Mouse (Mus musculus) pancreas, adult 10 weeks (tissue): ENCODE measurements around the gene Pip4k2b. TPM values are rescaled to one million over a fixed set of nuclear protein-coding genes. Genes with fewer than 3 reads are reported as not detected.

Experiments used
- polyA plus RNA-seq: library from polyadenylated mRNA; stranded (reverse); fragments of 350-450 nt; fragmentation: Illumina TruSeq; extraction: RNeasy Lipid Tissue Mini Kit (QIAGEN cat#74804); gene quantifications from one replicate; pipeline ENCODE4 v1.2.3, GENCODE M21; 2015; ENCODE audit warnings: low read depth, low replicate concordance; ENCODE audit not compliant: insufficient read depth

The Pip4k2b gene
- polyA plus RNA-seq, result 4.1 TPM

GRCm38 (mm10) chr11:97744063-97744717 lies at the start of gene Pip4k2b:
TSS of gene Pip4k2b (minus strand) at chr11:97744704.

DNA sequence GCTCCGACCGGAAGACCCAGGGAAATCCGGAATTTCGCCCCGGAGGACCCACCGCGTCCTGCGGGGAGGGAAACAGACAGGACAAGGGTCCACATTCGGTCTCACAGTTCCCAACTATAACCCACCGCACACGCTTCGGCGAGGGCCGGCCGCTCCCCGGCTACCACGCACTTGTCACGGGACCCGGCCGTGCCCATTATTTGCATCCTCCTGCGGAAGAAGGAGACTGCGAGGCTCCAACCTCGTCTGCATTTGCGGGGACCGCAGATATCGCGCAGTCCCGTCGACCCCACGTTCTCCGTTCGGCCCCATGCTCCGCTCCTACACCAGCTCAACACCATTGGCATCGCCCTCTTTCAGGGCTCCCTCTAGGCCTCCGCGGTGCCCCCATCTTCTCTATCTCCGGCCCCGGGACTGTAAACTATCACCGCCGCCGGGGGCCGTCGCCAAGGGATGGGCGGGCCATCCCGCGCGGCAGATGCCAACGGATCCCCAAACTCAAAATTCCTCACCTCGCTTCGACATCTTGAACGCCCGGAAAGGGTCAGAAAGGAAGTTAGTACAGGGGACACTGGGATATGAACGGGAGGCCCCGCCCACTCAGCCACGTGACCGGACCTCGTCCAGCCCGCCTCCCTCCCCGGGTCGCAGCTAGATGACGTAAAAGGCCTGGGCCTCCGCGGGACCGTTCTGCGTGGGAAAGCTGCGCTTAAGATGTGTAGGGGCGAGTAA lies 37.5 kb upstream of the Pip4k2b start, which contains the start of gene Rpl23:
TSS of gene Rpl23 (minus strand) at position 606 of the 732 bp plus-strand sequence.

GRCm38 (mm10) chr11:97775808-97776496 lies 31.4 kb upstream of the Pip4k2b start, which contains the start of gene 1700001P01Rik:
TSS of gene 1700001P01Rik (minus strand) at chr11:97775918.

GRCm38 (mm10) chr11:97766154-97766881 lies 21.8 kb upstream of the Pip4k2b start, which contains the start of gene Cwc25:
TSS of gene Cwc25 (minus strand) at chr11:97766556.

DNA sequence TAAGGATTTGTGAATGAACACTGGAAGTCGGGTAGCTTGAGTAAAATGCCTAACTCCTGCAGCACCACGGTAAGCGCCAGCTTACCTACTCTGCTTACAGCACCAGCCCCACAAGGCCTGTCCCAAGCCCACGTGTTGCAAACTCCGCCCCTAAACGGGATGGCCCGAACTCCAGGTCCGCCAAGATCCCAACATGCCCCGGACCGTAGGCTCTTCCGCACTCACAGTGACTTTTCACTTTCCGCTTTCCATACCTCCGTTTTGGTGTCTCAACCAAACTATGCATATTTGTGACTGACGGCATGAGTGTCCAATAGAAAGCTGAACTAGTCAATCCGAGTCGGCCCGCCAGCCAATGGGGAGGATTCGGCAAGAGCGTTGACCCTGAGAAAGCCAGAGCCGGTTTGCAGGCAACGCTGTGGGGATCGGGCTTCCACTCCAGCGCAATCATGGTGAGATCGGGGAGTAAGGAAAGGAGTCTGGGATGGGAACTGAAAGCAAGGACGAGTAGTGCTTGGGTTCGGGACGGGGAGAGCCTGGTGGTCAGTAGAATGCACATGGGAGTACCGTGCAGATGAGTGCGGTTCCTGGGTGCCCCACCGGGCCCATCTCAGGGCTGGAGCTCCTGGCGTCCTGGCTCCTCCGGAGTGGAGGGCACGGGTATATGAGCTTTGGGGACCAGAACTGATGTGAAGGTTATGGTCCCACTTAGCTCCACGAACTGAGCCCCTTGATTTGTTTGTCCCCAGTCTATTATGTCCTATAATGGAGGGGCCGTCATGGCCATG lies 41.3 kb downstream of the Pip4k2b start, which contains the start of gene Psmb3:
TSS of gene Psmb3 (plus strand) at position 361 of the 788 bp plus-strand sequence.

DNA sequence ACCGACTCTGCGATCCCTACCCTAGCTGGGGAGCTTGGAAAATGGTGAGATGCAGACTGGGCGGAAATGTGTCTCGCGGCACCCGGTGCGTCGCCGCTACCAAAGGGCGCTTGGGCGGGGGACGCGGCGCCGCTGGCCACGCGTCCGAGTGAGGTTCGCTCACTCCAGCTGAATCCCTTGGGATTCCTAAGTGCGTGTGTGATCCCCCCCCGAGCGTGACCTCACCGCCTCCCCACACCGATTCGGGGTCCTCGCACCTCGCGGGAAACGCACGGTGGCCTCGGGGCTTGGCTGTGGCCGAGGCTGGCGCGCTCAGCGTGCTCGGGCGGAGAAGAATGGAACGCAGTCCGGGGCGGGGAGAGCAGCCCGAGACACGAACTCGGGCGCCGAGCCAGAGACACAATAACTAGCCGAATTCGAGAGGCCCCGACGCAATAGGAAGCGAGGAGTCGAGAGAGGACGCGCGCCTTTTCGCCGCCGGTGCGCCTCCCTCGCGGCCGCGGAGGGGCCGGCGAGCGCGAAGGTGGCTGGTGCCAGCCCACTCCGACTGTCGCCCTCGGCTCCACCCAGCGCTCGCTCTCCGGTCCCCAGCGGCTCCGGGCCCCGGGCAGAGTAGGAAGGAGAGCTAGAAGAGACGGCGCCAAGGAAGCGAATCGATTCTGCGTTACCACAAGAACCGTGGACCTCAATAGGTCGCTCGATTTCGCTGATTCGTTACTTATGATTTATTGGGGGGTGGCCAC lies 44.3 kb downstream of the Pip4k2b start, which contains the start of gene Pcgf2:
TSS of gene Pcgf2 (minus strand) at position 495 of the 743 bp plus-strand sequence.

GRCm38 (mm10) chr11:97685613-97686321 lies 58.7 kb downstream of the Pip4k2b start, which contains the start of gene Cisd3:
TSS of gene Cisd3 (plus strand) at chr11:97685826.

Other genes starting within 250 kb of the Pip4k2b start
- gene 4933428G20Rik, start 244.4 kb downstream of the Pip4k2b start, polyA plus RNA-seq, result not detected
- gene Srcin1, start 168.5 kb downstream of the Pip4k2b start, polyA plus RNA-seq, result 0.39 TPM
- gene Epop, start 115.0 kb downstream of the Pip4k2b start, polyA plus RNA-seq, result not detected
- gene Mllt6, start 81.3 kb downstream of the Pip4k2b start, polyA plus RNA-seq, result 10.4 TPM
- gene Cisd3, start 58.9 kb downstream of the Pip4k2b start, polyA plus RNA-seq, result 14.7 TPM
- gene Pcgf2, start 44.2 kb downstream of the Pip4k2b start, polyA plus RNA-seq, result 9.0 TPM
- gene Psmb3, start 41.3 kb downstream of the Pip4k2b start, polyA plus RNA-seq, result 31.9 TPM
- gene Cwc25, start 21.9 kb upstream of the Pip4k2b start, polyA plus RNA-seq, result 4.5 TPM
- gene 1700001P01Rik, start 31.2 kb upstream of the Pip4k2b start, polyA plus RNA-seq, result not detected
- gene Rpl23, start 37.7 kb upstream of the Pip4k2b start, polyA plus RNA-seq, result 455 TPM
- 27.9 TPM for gene Lasp1, start 54.3 kb upstream of the Pip4k2b start, polyA plus RNA-seq
- gene B230217C12Rik, start 96.1 kb upstream of the Pip4k2b start, polyA plus RNA-seq, result 2.5 TPM
- gene Fbxo47, start 139.4 kb upstream of the Pip4k2b start, polyA plus RNA-seq, result not detected
- 1.3 TPM for gene Plxdc1, start 241.7 kb upstream of the Pip4k2b start, polyA plus RNA-seq